14 mouse cellular contexts compared by ENCODE assay signal in the genomic region with DNA sequence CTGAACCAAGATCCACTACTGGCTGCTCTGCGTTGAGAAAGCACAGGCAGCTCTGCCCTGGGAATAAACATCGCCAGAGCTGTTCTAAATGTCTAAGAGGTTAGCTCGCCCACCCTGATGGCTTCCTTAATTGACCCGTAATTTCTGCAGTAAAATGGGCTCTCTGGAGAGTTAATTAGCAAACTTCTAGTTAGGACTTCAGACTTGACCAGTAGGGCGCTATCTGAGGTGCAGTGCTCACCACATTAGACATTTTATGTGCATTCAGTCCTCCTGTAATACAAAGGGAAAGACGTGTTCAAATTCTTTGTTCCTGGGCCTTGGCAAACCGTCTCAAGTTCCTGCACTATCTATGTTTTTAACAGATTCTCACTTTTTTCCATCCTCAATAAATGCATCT.
"Had no signal": no experiment of that assay in that cellular context is flagged by ENCODE, and none has a peak within 500 bp of the region (broad histone marks: within the 10 kb centered on the region; RNA-seq: fewer than 3 reads in every experiment).

No protein-coding gene starts in this region.

- H3K27ac ChIP-seq: kidney, postnatal 0 days; left cerebral cortex, adult 2 months; liver, embryonic 15.5 days; midbrain, embryonic 15.5 days; stomach, embryonic 15.5 days had no signal

- H3K27me3 ChIP-seq: liver, embryonic 15.5 days; midbrain, embryonic 15.5 days; neural tube, embryonic 13.5 days; stomach, embryonic 15.5 days had no signal

- H3K4me1 ChIP-seq: liver, embryonic 15.5 days; midbrain, embryonic 15.5 days; stomach, embryonic 15.5 days had no signal

- H3K4me2 ChIP-seq: liver, embryonic 11.5 days; liver, embryonic 15.5 days; midbrain, embryonic 15.5 days; neural tube, embryonic 13.5 days; stomach, embryonic 15.5 days had no signal

- DNase-seq: lung, adult 2 months; lung, postnatal 36 days; right cerebral cortex, postnatal 14 days; thymus, adult 2 months; thymus, postnatal 36 days had no signal

- H3K4me3 ChIP-seq: left cerebral cortex, adult 2 months; liver, embryonic 15.5 days; midbrain, embryonic 15.5 days; neural tube, embryonic 13.5 days; stomach, embryonic 15.5 days had no signal

- H3K9ac ChIP-seq: liver, embryonic 15.5 days; midbrain, embryonic 15.5 days; neural tube, embryonic 13.5 days; stomach, embryonic 15.5 days had no signal

- ATAC-seq: hindbrain, embryonic 16.5 days; lung, postnatal 0 days; midbrain, embryonic 15.5 days had no signal

- H3K36me3 ChIP-seq: liver, embryonic 15.5 days; midbrain, embryonic 15.5 days had no signal

- H3K9me3 ChIP-seq: liver, embryonic 15.5 days; midbrain, embryonic 15.5 days; neural tube, embryonic 13.5 days; stomach, embryonic 15.5 days had no signal
